Mouse (Mus musculus): ENCODE measurements around the gene Rhobtb1.

Rhobtb1 gene

DNA sequence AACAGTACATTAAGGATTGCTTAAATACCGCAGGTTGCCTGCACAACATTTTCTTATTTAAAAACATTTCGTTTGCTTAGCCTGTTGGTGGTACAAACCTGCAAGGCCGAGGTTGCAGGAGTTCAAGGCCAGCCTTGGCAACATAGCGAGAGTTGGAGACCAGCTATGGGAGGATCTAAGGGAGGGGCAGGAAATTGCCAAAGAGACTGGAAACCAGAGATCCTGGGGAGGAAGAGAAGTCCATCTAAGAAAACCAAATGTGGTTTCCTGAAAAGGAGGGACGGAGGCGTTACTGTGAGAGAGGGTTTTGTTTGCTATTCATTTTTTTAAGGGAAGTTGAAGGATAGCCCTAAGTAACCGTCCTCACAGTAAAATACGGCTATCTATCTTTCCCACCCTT, 60.3 kb downstream of the Rhobtb1 start:
- peaks cover 2% of the 10 kb centered on the region; the same call in 1 of the 2 replicates for H3K27me3 ChIP-seq (ENCODE audit: control insufficient read depth, insufficient read depth, low read length, poor library complexity, severe bottlenecking)
- no peak for DNase-seq (ENCODE audit: low read depth, low spot score)
- no peaks in the 10 kb centered on the region for H3K36me3 ChIP-seq (ENCODE audit: control insufficient read depth, insufficient read depth, low read length, poor library complexity, severe bottlenecking)

DNA sequence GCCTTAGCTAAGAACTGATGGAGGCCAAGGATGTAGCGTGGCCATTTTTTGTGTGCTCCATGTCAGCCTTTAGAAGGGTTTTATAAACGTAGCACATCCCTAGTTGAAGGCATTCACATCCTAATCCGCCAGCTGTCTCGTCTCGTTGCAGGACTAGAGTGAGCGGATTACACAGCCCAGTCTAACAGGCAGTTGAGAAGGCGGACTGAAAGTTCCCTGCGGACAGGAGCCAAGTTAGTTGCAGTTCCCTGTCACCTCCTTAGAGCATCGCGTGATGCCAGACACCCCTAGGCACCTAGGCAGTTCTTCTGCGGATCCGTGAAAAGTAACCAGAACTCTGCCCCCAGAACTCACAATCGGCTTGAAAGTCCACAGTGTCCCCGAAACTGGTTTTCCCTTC, 60.7 kb downstream of the Rhobtb1 start:
- DNase-seq (ENCODE audit: low read depth, low spot score) = peak; percentile 50
- H3K36me3 ChIP-seq (ENCODE audit: control insufficient read depth, insufficient read depth, low read length, poor library complexity, severe bottlenecking) = no peaks in the 10 kb centered on the region
- peaks cover 2% of the 10 kb centered on the region; the same call in 1 of the 2 replicates for H3K27me3 ChIP-seq (ENCODE audit: control insufficient read depth, insufficient read depth, low read length, poor library complexity, severe bottlenecking)

- peak; percentile 63 for DNase-seq (ENCODE audit: low read depth, low spot score)
- H3K36me3 ChIP-seq (ENCODE audit: control insufficient read depth, insufficient read depth, low read length, poor library complexity, severe bottlenecking) = no peaks in the 10 kb centered on the region
Measured at GRCm38 (mm10) chr10:69212542-69213440, 61.6 kb downstream of the Rhobtb1 start, which contains the start of gene A930033H14Rik. Gene A930033H14Rik, minus strand, starts transcription at chr10:69213098.

GRCm38 (mm10) chr10:69213451-69213877, 62.2 kb downstream of the Rhobtb1 start:
- DNase-seq (ENCODE audit: low read depth, low spot score) = peak; percentile 37
- no peaks in the 10 kb centered on the region for H3K36me3 ChIP-seq (ENCODE audit: control insufficient read depth, insufficient read depth, low read length, poor library complexity, severe bottlenecking)
- H3K27me3 ChIP-seq (ENCODE audit: control insufficient read depth, insufficient read depth, low read length, poor library complexity, severe bottlenecking) = peaks cover 2% of the 10 kb centered on the region; the same call in 1 of the 2 replicates

More at GRCm38 (mm10) chr10:69212542-69213440, 61.6 kb downstream of the Rhobtb1 start, which contains the start of gene A930033H14Rik:
- H3K27me3 ChIP-seq (ENCODE audit: control insufficient read depth, insufficient read depth, low read length, poor library complexity, severe bottlenecking) = peaks cover 2% of the 10 kb centered on the region; the same call in 1 of the 2 replicates

- H3K36me3 ChIP-seq (ENCODE audit: control insufficient read depth, insufficient read depth, low read length, poor library complexity, severe bottlenecking) = no peaks in the 10 kb centered on the region
- H3K27me3 ChIP-seq (ENCODE audit: control insufficient read depth, insufficient read depth, low read length, poor library complexity, severe bottlenecking) = peaks cover 2% of the 10 kb centered on the region; the same call in 1 of the 2 replicates
- DNase-seq (ENCODE audit: low read depth, low spot score) = no peak
Measured at GRCm38 (mm10) chr10:69213986-69214385, 62.8 kb downstream of the Rhobtb1 start.

- H3K36me3 ChIP-seq (ENCODE audit: control insufficient read depth, insufficient read depth, low read length, poor library complexity, severe bottlenecking) = no peaks in the 10 kb centered on the region
- H3K27me3 ChIP-seq (ENCODE audit: control insufficient read depth, insufficient read depth, low read length, poor library complexity, severe bottlenecking) = peaks cover 2% of the 10 kb centered on the region; the same call in 1 of the 2 replicates
- DNase-seq (ENCODE audit: low read depth, low spot score) = peak; percentile 32
Measured at GRCm38 (mm10) chr10:69217127-69217690, 66.0 kb downstream of the Rhobtb1 start.

GRCm38 (mm10) chr10:69218458-69219288, 67.4 kb downstream of the Rhobtb1 start:
- H3K27me3 ChIP-seq (ENCODE audit: control insufficient read depth, insufficient read depth, low read length, poor library complexity, severe bottlenecking) = no peaks in the 10 kb centered on the region; the same call in 1 of the 2 replicates
- no peaks in the 10 kb centered on the region for H3K36me3 ChIP-seq (ENCODE audit: control insufficient read depth, insufficient read depth, low read length, poor library complexity, severe bottlenecking)
- no peak for DNase-seq (ENCODE audit: low read depth, low spot score)

DNA sequence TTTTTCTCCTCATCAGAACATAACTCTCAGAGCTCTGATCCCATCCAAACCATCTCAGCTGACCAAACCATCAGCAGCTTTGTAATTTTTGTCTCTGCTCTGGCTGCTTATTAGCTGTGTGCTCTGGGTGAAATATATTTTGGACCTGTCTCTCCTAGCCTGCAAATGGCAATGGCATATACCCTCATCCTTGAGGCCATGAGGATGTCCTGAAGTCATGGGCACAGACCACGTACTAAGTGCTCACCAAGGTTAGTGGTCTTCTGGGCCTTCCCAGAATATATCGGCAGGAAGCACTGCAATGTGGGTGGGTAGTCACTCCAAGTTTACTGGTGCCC, 68.0 kb downstream of the Rhobtb1 start:
- Histone ChIP-seq H3K27me3 (ENCODE audit: control insufficient read depth, insufficient read depth, low read length, poor library complexity, severe bottlenecking) (no peaks in the 10 kb centered on the region; the same call in 1 of the 2 replicates), H3K36me3 (ENCODE audit: control insufficient read depth, insufficient read depth, low read length, poor library complexity, severe bottlenecking) (no peaks in the 10 kb centered on the region)
- DNase-seq (ENCODE audit: low read depth, low spot score) = no peak

- Histone ChIP-seq H3K27me3 (ENCODE audit: control insufficient read depth, insufficient read depth, low read length, poor library complexity, severe bottlenecking) (no peaks in the 10 kb centered on the region), H3K36me3 (ENCODE audit: control insufficient read depth, insufficient read depth, low read length, poor library complexity, severe bottlenecking) (no peaks in the 10 kb centered on the region)
- no peak for DNase-seq (ENCODE audit: low read depth, low spot score)
Measured at GRCm38 (mm10) chr10:69220296-69220695, 69.1 kb downstream of the Rhobtb1 start.

GRCm38 (mm10) chr10:69221148-69221547, 69.9 kb downstream of the Rhobtb1 start:
- Histone ChIP-seq H3K27me3 (ENCODE audit: control insufficient read depth, insufficient read depth, low read length, poor library complexity, severe bottlenecking) (no peaks in the 10 kb centered on the region), H3K36me3 (ENCODE audit: control insufficient read depth, insufficient read depth, low read length, poor library complexity, severe bottlenecking) (no peaks in the 10 kb centered on the region)
- DNase-seq (ENCODE audit: low read depth, low spot score) = no peak

- Histone ChIP-seq H3K36me3 (ENCODE audit: control insufficient read depth, insufficient read depth, low read length, poor library complexity, severe bottlenecking) (no peaks in the 10 kb centered on the region), H3K27me3 (ENCODE audit: control insufficient read depth, insufficient read depth, low read length, poor library complexity, severe bottlenecking) (no peaks in the 10 kb centered on the region)
- DNase-seq (ENCODE audit: low read depth, low spot score) = peak; percentile 65
Measured at GRCm38 (mm10) chr10:69221955-69222354, 70.7 kb downstream of the Rhobtb1 start.

- no peaks in the 10 kb centered on the region for H3K27me3 ChIP-seq (ENCODE audit: control insufficient read depth, insufficient read depth, low read length, poor library complexity, severe bottlenecking)
- no peaks in the 10 kb centered on the region for H3K36me3 ChIP-seq (ENCODE audit: control insufficient read depth, insufficient read depth, low read length, poor library complexity, severe bottlenecking)
- DNase-seq (ENCODE audit: low read depth, low spot score) = no peak
Measured at GRCm38 (mm10) chr10:69223232-69223631, 72.0 kb downstream of the Rhobtb1 start.

DNA sequence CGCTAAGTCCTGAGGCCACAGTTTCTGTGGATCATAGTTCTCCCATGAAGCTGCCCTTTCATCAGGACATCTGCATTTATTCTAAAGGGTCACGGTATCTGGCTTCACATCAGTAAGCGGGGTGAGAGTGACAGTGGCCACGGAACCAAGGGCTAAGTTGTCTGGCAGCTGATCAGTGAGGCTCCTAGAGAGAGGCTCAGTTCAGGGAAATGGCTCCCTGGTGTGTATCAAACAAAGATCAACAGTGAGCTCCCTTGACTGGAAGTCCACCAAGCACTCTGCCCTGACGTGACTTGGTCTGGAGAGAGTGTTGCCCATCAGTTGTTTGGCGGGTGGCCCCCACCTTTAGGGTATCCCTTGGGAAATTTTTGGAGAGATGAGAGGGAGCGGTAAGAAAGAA, 73.0 kb downstream of the Rhobtb1 start:
- no peaks in the 10 kb centered on the region for H3K27me3 ChIP-seq (ENCODE audit: control insufficient read depth, insufficient read depth, low read length, poor library complexity, severe bottlenecking)
- H3K36me3 ChIP-seq (ENCODE audit: control insufficient read depth, insufficient read depth, low read length, poor library complexity, severe bottlenecking) = no peaks in the 10 kb centered on the region
- DNase-seq (ENCODE audit: low read depth, low spot score) = no peak

GRCm38 (mm10) chr10:69225471-69225870, 74.2 kb downstream of the Rhobtb1 start:
- no peak for DNase-seq (ENCODE audit: low read depth, low spot score)
- Histone ChIP-seq H3K36me3 (ENCODE audit: control insufficient read depth, insufficient read depth, low read length, poor library complexity, severe bottlenecking) (no peaks in the 10 kb centered on the region), H3K27me3 (ENCODE audit: control insufficient read depth, insufficient read depth, low read length, poor library complexity, severe bottlenecking) (no peaks in the 10 kb centered on the region)

Data from splenic B cell, adult 2 months (primary cell).